Mouse (Mus musculus): ENCODE measurements around the gene Tbc1d25. TPM values are rescaled to one million over a fixed set of nuclear protein-coding genes. Genes with fewer than 3 reads are reported as not detected.

Tbc1d25 gene
- total RNA-seq, 2 experiments from 2014 or later: 3.5 to 3.6 TPM

Other genes with a start within 250 kb of the Tbc1d25 start
- gene Eras, start 247.6 kb downstream of the Tbc1d25 start, total RNA-seq (2021): not detected
- 1 to 10 TPM; 6.4 to 8.0 TPM for gene Hdac6, start 228.3 kb downstream of the Tbc1d25 start, total RNA-seq (2021)
- under 1 TPM; 0.12 to 0.41 TPM for gene Gata1, start 198.1 kb downstream of the Tbc1d25 start, total RNA-seq (2021)
- not detected for gene Glod5, start 157.7 kb downstream of the Tbc1d25 start, total RNA-seq (2021)
- gene Suv39h1, start 101.4 kb downstream of the Tbc1d25 start, total RNA-seq (2021): 1 to 10 TPM; 6.4 to 8.6 TPM
- 1 to 10 TPM; 1.3 to 1.9 TPM for gene Was, start 85.7 kb downstream of the Tbc1d25 start, total RNA-seq (2021)
- gene Wdr13, start 43.3 kb downstream of the Tbc1d25 start, total RNA-seq (2021): 10 to 100 TPM; 21.8 to 25.4 TPM
- gene Rbm3, start 30.3 kb downstream of the Tbc1d25 start, total RNA-seq (2021): 100 to 1,000 TPM; 291 to 335 TPM
- 10 to 100 TPM; 17.9 to 18.2 TPM for gene Ebp, start 17.3 kb upstream of the Tbc1d25 start, total RNA-seq (2021)
- gene Porcn, start 30.3 kb upstream of the Tbc1d25 start, total RNA-seq (2021): 1 to 10 TPM; 3.9 to 5.1 TPM
- 10 to 100 TPM; 12.1 to 13.6 TPM for gene Ftsj1, start 76.2 kb upstream of the Tbc1d25 start, total RNA-seq (2021)
- gene Slc38a5, start 95.0 kb upstream of the Tbc1d25 start, total RNA-seq (2021): under 1 TPM; 0.33 to 0.97 TPM
- not detected for gene Ssxb10, start 151.2 kb upstream of the Tbc1d25 start, total RNA-seq (2021)
- gene Ssxb9, start 190.8 kb upstream of the Tbc1d25 start, total RNA-seq (2021): not detected
- not detected for gene Ssxb1, start 237.1 kb upstream of the Tbc1d25 start, total RNA-seq (2021)